Mouse (Mus musculus): ENCODE data around the gene Sema4c.

Gene Sema4c

DNA sequence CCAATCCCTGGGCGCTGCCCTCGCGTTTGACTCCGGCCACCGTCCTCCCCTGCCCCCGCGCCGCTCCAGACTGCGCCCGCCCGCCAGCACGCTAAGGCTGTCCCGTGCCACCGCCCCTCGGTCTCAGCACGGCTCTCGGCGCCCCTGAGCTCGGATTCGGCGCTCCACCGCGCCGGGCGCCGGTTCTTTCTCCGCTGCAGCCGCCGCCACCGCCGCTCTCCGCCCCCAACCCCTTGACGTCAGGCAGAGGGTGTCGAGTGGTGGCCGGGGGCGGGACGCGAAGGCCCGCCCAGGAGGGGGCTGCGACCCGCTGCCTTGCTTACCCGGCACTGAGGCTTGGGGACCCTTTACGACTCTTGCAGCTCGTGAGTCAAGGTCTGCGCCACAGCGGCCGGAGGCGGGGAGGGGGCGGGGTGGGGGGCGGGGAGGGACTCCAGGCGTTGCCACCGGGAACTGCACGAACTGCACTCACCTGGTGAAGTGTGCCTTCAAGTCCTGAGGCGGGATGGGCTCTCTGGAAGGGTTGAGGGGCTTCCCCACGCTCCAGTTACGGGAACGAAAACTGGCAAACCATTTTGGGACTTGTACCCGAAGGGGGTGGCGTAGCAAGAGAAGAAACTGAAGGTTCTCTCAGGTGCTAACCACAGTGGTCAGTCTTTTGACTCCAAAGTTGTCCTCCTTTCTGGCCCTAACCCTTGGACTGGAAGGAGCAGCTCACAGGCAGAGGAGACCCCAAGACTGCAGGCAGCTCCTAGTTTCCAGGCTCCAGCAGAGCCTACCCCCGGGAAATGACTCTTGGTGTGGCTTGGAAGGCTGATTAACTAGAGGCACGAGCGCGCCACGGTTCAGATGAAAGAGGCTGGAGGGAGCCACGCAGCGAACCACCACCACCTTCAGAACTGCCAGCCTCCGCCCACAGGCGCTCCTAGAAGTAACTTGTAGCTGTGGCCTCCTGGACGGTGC, at the start of gene Sema4c:
Sema4c (minus strand) TSS at position 319 of the 963 bp plus-strand sequence.
- no peak for DNase-seq (ENCODE audit: low read depth in 1 of 2, low spot score in 2 of 2)

GRCm38 (mm10) chr1:36606951-36607350, 48.8 kb upstream of the Sema4c start:
- DNase-seq (ENCODE audit: low read depth in 1 of 2, low spot score in 2 of 2): no peak

DNA sequence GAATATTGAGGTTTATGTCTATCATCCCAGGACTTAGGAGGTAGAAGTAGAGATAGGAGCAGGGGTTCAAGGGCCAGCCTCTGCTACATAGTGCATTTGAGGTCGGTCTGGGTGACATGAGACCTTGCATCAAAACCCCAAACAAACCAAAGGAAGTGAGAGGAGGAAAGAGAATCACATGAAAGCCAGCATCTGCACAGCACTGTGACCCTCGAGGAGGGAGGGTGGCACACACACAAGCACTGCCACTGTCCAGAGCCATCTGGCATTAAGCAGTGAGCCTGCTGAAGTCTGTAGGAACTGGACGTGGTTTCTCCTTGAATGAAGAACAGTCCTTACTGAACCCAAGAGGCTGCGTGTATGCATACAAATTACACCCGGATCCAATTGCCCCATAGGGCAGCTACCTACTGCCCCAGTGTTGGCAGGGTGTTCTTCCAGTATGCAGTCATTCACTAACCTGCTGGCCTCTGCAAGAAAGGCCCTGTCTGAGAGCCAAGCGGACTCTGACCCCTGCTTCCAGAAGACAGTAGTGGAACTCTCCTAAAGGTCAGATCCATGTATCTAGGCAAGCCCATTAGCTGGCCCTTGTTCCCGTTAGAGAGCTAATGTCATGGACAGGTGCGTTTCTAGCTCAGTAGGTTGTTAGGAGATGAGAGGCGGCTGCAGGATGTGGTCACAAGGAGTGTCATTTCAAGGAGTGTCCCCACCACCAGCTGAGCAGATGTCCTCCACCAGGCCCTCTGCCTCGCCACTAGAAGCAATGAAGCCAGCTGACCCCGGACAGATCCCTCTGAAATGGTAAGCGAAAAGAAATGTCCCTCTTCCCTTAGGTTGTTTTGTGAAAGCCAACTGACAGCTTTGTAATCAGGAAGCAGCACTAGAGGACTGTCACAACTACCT, 46.4 kb upstream of the Sema4c start:
- DNase-seq (ENCODE audit: low read depth in 1 of 2, low spot score in 2 of 2): no peak

- no peak for DNase-seq (ENCODE audit: low read depth in 1 of 2, low spot score in 2 of 2)
These were observed 45.2 kb upstream of the Sema4c start for GRCm38 (mm10) chr1:36603361-36603760.

DNA sequence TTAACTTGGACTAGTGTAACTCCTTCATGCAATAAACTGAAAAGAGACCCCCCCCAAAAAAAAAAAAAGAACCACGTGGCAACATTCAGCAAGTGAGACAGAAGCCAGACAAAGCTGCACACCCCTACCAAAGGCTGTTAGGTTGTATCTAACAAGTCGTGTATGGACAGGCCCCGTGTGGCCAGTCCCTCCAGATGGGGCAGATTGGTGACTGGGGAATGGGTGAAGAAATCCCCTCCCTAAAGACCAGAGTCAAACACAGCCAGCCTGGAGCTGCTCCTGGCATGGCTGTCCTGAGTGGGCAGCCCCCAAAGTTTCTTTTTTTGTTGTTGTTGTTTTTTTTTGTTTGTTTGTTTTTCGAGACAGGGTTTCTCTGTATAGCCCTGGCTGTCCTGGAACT, 44.1 kb upstream of the Sema4c start:
- no peak for DNase-seq (ENCODE audit: low read depth in 1 of 2, low spot score in 2 of 2)

DNA sequence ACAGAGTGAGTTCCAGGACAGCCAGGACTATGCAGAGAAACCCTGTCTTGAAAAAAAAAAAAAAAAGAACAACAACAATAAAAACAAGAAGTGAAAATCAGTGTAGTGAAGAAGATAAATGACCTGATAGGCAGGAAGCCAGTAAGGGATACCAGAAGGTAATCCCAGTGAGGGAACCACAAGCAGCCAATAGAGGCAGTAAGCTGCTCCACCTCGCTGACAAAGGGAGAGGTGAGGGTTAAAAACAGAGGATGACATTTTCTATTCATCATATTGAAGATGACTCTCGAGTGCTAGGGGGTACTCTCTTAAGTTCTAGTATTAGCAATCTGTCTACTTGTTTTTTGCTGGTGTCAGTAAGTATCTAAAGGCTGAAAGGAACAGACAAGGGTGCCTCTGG, 40.3 kb upstream of the Sema4c start:
- no peak for DNase-seq (ENCODE audit: low read depth in 1 of 2, low spot score in 2 of 2)

GRCm38 (mm10) chr1:36596114-36596513, 38.0 kb upstream of the Sema4c start:
- DNase-seq (ENCODE audit: low read depth in 1 of 2, low spot score in 2 of 2): no peak

DNA sequence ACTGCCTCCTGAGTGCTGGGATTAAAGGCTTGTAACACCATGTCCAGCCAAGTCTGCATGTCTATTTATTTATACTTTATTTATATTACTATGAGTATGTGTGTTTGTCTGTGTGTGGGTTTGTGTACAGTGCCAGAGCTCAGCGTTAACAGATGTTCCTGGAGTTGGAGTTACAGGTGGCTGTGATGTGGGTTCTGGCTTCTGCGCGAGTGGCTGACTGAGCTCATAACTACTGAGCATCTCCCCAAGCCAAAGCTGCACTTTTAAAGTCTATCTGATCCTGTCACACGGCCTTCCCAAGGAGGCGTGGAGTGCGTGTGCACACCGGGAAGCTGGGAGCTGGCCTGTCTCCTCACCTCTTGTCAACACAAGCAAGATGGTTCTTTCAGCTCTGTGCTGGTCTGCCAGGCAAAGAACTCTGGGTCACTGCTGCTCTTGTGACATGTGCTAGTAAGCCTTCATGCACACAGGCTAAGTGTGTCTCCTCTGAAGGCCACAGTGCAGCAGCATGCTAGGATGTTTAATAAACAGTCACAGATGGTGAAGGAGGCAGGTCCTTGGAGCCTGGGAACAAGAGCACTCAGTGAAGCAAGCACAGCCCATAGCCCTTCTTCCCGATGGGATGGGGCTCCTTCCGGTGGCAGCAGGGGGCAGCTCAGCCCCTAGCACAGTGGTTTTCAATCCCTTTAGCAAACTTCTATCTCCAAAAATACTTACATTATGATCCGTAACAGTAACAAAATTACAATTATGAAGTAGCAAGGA, 37.2 kb upstream of the Sema4c start:
- DNase-seq (ENCODE audit: low read depth in 1 of 2, low spot score in 2 of 2): no peak

- no peak for DNase-seq (ENCODE audit: low read depth in 1 of 2, low spot score in 2 of 2)
These were observed 35.0 kb upstream of the Sema4c start for GRCm38 (mm10) chr1:36593099-36593498.

DNA sequence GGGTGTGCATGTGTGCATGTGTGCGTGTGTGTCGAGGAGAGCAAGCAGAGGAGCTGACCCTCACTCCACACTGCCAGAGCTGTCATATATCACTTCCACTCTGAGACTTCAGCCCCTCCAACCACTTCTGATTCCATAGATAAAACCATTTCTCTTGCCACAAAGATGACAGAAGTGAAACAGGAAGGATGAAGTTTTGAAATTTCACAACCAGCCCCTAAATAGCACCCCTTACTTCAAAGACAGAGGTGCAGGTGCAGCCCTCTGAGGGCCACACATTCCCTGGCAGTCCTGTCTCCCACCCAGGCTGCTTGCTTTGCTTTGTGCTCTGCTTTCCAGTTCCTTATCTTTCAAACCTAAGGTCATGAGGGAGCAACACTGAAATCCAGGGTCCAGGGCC, 33.3 kb upstream of the Sema4c start:
- DNase-seq (ENCODE audit: low read depth in 1 of 2, low spot score in 2 of 2): no peak

DNA sequence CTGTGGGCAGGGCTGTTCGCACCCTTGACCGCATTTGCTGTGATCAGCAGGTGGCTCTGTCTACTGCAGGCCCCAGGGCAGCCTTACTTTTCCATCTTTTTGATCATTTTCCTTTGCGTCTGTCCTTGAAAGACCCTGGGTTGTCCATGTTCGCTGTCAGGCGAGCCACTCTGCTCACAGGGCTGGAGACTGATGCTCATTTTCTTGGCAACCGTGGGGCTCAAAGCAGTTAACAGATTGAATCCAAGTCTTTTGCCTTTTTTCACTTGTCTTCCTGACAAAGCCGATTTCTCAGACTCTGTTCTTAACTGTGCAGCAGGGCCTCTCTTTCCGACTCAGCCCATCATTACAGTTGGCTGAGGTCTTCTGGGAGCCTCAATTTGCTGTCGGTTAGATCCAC, 32.5 kb upstream of the Sema4c start:
- no peak for DNase-seq (ENCODE audit: low read depth in 1 of 2, low spot score in 2 of 2)

DNA sequence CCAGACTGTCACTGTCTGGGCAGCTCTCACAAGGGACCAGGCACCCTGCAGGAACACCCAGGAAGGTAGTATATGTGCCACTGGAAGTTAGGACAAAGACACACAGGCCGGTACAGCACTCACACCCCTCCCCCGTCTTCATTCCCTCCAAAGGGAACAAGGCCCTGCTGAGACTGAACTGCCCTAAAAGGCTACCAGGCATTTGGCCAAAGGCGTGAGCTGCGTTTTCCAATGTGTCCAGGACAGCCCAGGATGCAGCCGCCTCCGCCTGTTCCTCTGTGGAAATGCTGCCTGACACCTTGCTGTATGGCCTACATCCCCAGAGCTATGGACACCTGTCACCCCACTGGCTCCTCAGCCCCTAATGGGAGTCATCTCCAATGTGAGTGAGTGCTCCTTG, 31.3 kb upstream of the Sema4c start:
- DNase-seq (ENCODE audit: low read depth in 1 of 2, low spot score in 2 of 2): no peak

- DNase-seq (ENCODE audit: low read depth in 1 of 2, low spot score in 2 of 2): no peak
These were observed 30.6 kb upstream of the Sema4c start for GRCm38 (mm10) chr1:36588476-36589450.

GRCm38 (mm10) chr1:36587860-36588259, 29.7 kb upstream of the Sema4c start:
- no peak for DNase-seq (ENCODE audit: low read depth in 1 of 2, low spot score in 2 of 2)

GRCm38 (mm10) chr1:36586288-36586687, 28.1 kb upstream of the Sema4c start:
- no peak for DNase-seq (ENCODE audit: low read depth in 1 of 2, low spot score in 2 of 2)

GRCm38 (mm10) chr1:36583408-36584116, 25.4 kb upstream of the Sema4c start:
- no peak for DNase-seq (ENCODE audit: low read depth in 1 of 2, low spot score in 2 of 2)

DNA sequence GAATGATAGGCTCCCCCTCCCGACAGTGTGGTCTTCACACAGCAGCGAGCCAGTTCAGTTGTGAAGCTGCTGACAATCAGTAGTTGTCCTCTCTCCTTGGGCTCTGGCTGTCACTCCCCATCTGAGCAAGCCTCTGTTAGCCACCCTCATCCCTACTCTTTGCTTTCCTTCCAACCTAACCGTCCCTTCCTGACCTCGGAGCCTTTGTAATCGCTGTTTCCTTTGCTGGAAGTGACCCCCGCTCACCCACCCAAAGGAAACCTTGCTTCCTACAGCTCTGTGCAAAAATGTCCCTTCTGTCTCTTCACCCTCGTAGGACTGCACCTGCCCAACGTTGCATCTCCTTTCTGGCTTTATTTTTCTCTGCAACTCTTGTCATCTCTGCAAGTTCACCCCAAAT, 24.1 kb upstream of the Sema4c start:
- no peak for DNase-seq (ENCODE audit: low read depth in 1 of 2, low spot score in 2 of 2)

GRCm38 (mm10) chr1:36581260-36581659, 23.1 kb upstream of the Sema4c start:
- DNase-seq (ENCODE audit: low read depth in 1 of 2, low spot score in 2 of 2): no peak

All from monocyte, adult 2 months (primary cell).